In genomic region chr8:94702844-94703813, GRCm38 (mm10) we compare ENCODE assay signal across 8 mouse cellular contexts. TPM values are rescaled to one million over a fixed set of nuclear protein-coding genes. Genes with fewer than 3 reads are reported as not detected.
A peak's percentile ranks its signal among the peaks of the same experiment; 100 is the strongest.
DNase-seq lines count a peak whose midpoint lies in the region; ATAC-seq and TF ChIP-seq lines count a peak whose summit lies in the region.

No protein-coding gene starts in this region.

- peak; percentile 69 for DNase-seq in ES-E14 (ENCODE audit: low read depth, low spot score)
- peak; percentile 67 for DNase-seq in cerebellum, adult 11 months
- peak; percentile 92 for DNase-seq in forebrain, embryonic 14.5 days (ENCODE audit: low spot score)
- peak; percentile 54 for DNase-seq in heart, postnatal 25 days (ENCODE audit: low spot score)
- DNase-seq in layer of hippocampus, adult 18-20 months (ENCODE audit: low spot score in 2 of 2) = peak; percentile 77 to 91
- peak; percentile 75 for DNase-seq in lung, adult 2 months
- peak; percentile 78 for DNase-seq in thymus, adult 2 months

- peaks cover 5 to 7% of the 10 kb centered on the region in 2 experiments; a peak in 2 of 4 replicates for H3K4me1 ChIP-seq in ES-E14 (ENCODE audit: control insufficient read depth in 2 of 2, insufficient read depth in 2 of 2, low read length in 2 of 2, poor library complexity in 1 of 2)
- H3K4me1 ChIP-seq in forebrain, embryonic 14.5 days (ENCODE audit: control insufficient read depth, insufficient read depth, low read length) = no peaks in the 10 kb centered on the region
- H3K4me1 ChIP-seq in lung, adult 2 months (ENCODE audit: control insufficient read depth, insufficient read depth, low read length) = peaks cover 7% of the 10 kb centered on the region; the same call in 1 of the 2 replicates
- H3K4me1 ChIP-seq in neural tube, embryonic 15.5 days = 0 out of 2 replicates have a peak, but pooled peaks cover 3% of the 10 kb centered on the region
- H3K4me1 ChIP-seq in thymus, adult 2 months (replicated peaks; ENCODE audit: control insufficient read depth, insufficient read depth, low read length) = peaks cover 9% of the 10 kb centered on the region

- H3K27me3 ChIP-seq in forebrain, embryonic 14.5 days (replicated peaks; ENCODE audit: control insufficient read depth, insufficient read depth, low read length) = no peaks in the 10 kb centered on the region
- H3K27me3 ChIP-seq in neural tube, embryonic 15.5 days (replicated peaks) = peaks cover 4% of the 10 kb centered on the region
- H3K27me3 ChIP-seq in thymus, adult 2 months (ENCODE audit: control insufficient read depth, insufficient read depth, low read length) = no peaks in the 10 kb centered on the region

- in situ Hi-C loops in ES-E14 (cut with MboI; ENCODE audit: low sequenced_read_pairs in 2 of 2, unreplicated experiment in 2 of 2) = loop anchor here (5.0 to 10.0 kb wide), 2 partner anchors 102 to 104 kb away; no protein-coding TSS in a partner anchor

- no peaks in the 10 kb centered on the region for H3K36me3 ChIP-seq in ES-E14 (ENCODE audit: control insufficient read depth, insufficient read depth, low read length, poor library complexity, severe bottlenecking)
- no peaks in the 10 kb centered on the region for H3K36me3 ChIP-seq in forebrain, embryonic 14.5 days (ENCODE audit: control insufficient read depth, insufficient read depth, low read length)
- H3K36me3 ChIP-seq in neural tube, embryonic 15.5 days = no peaks in the 10 kb centered on the region
- no peaks in the 10 kb centered on the region for H3K36me3 ChIP-seq in thymus, adult 2 months (ENCODE audit: control insufficient read depth, insufficient read depth, low read length)

- under 1% methylated on average over 35 of the region's 35 CpGs for WGBS in forebrain, embryonic 14.5 days
- under 1% methylated on average over 35 of the region's 35 CpGs for WGBS in lung, adult 2 months
- under 1% methylated on average over 35 of the region's 35 CpGs for WGBS in neural tube, embryonic 15.5 days
- under 1% methylated on average over 35 of the region's 35 CpGs for WGBS in thymus, adult 2 months

- H3K9me3 ChIP-seq in ES-E14 (ENCODE audit: control insufficient read depth, insufficient read depth, low read depth, low read length) = no peaks in the 10 kb centered on the region
- no peaks in the 10 kb centered on the region for H3K9me3 ChIP-seq in forebrain, embryonic 14.5 days (replicated peaks; ENCODE audit: control insufficient read depth, low read length)
- no peaks in the 10 kb centered on the region for H3K9me3 ChIP-seq in neural tube, embryonic 15.5 days (replicated peaks)

- intact Hi-C loops in heart, postnatal 25 days (cut with DNase I) = loop anchor here (2.0 kb wide), 3 partner anchors 36 to 174 kb away; partner anchors contain the start of gene Arl2bp

- peak; percentile 84 for ATAC-seq in forebrain, embryonic 14.5 days
- ATAC-seq in neural tube, embryonic 15.5 days (ENCODE audit: low FRiP score) = peak; percentile 90

- H3K4me3 ChIP-seq in ES-E14 (ENCODE audit: insufficient read depth in 1 of 2, low read depth in 1 of 2, low read length in 2 of 2, poor library complexity in 1 of 2, severe bottlenecking in 1 of 2) = peak overlapping the region; percentile 71 to 72
- peak overlapping the region; percentile 42 for H3K4me3 ChIP-seq in forebrain, embryonic 14.5 days (ENCODE audit: low read depth, low read length)
- peak overlapping the region; percentile 69 for H3K4me3 ChIP-seq in lung, adult 2 months (replicated peaks; ENCODE audit: extremely low read depth, low read depth, low read length)
- H3K4me3 ChIP-seq in neural tube, embryonic 15.5 days (replicated peaks) = peak overlapping the region; percentile 47
- H3K4me3 ChIP-seq in thymus, adult 2 months (ENCODE audit: control insufficient read depth, insufficient read depth, low read length) = peak overlapping the region; percentile 46

- TF ChIP-seq CTCF in lung, adult 2 months (IDR thresholded peaks at IDR 0.05; ENCODE audit: insufficient read depth, low read length) = peak; percentile 90
- TF ChIP-seq CTCF in thymus, adult 2 months (IDR thresholded peaks at IDR 0.05; ENCODE audit: borderline replicate concordance, control insufficient read depth, extremely low read depth, insufficient read depth, low read length, poor library complexity) = peak; percentile 70; the same call in 1 of the 2 replicates

- H3K9ac ChIP-seq in ES-E14 (ENCODE audit: insufficient read depth, low read depth, low read length, poor library complexity, severe bottlenecking) = peak overlapping the region; percentile 62; the same call in 1 of the 2 replicates
- H3K9ac ChIP-seq in forebrain, embryonic 14.5 days (ENCODE audit: low read length) = peak overlapping the region; percentile 36; the same call in 1 of the 2 replicates
- peak overlapping the region; percentile 35 for H3K9ac ChIP-seq in neural tube, embryonic 15.5 days (replicated peaks)

- no peak for TF ChIP-seq POLR2A in lung, adult 2 months (IDR thresholded peaks at IDR 0.05; ENCODE audit: borderline replicate concordance, extremely low read depth, low read depth, low read length)
- TF ChIP-seq POLR2A in thymus, adult 2 months (IDR thresholded peaks at IDR 0.05; ENCODE audit: control insufficient read depth, extremely low read depth, insufficient read depth, low read length, poor library complexity) = no peak

- no peak overlapping the region for H3K27ac ChIP-seq in ES-E14 (ENCODE audit: insufficient read depth, low read depth, low read length, poor library complexity, severe bottlenecking)
- H3K27ac ChIP-seq in forebrain, embryonic 14.5 days (ENCODE audit: low read depth, low read length) = peak overlapping the region; percentile 41; the same call in 1 of the 2 replicates
- H3K27ac ChIP-seq in neural tube, embryonic 15.5 days (replicated peaks) = peak overlapping the region; percentile 83
- peak overlapping the region; percentile 49; the same call in 1 of the 2 replicates for H3K27ac ChIP-seq in thymus, adult 2 months (ENCODE audit: control insufficient read depth, insufficient read depth, low read length)

- H3K4me2 ChIP-seq in forebrain, embryonic 14.5 days (ENCODE audit: low read length) = peak overlapping the region; percentile 41
- peak overlapping the region; percentile 54 for H3K4me2 ChIP-seq in neural tube, embryonic 15.5 days

TF ChIP-seq in ES-E14, 5 proteins besides CTCF, POLR2A, EP300 and RAD21:
- TF ChIP-seq ZNF384 (IDR thresholded peaks at IDR 0.05; ENCODE audit: low read depth, low read length) (peak; percentile 56), CHD2 (IDR thresholded peaks at IDR 0.05; ENCODE audit: low read depth, low read length) (no peak)
TF ChIP-seq in ES-E14: peak in this region for 1.

RNA-seq across cellular contexts. Expression of gene Pllp, which starts 7.1 kb away (rescaled TPM):
- total RNA-seq in ES-E14 (2012; rRNA removed) = 7.8 and 10.3 TPM in 2 replicates
- polyA plus RNA-seq in forebrain, embryonic 14.5 days (2014; fragmentation: Nextera tagmentation; extraction: Ambion mirVana) = 0.71 and 1.2 TPM in 2 replicates
- total RNA-seq in heart, postnatal 25 days (2021) = under 1 TPM in 1 of 2 experiments, not detected in 1; 0.39 TPM
- 10 to 100 TPM; 37.0 to 42.6 TPM for total RNA-seq in layer of hippocampus, adult 18-20 months (2021)
- 108 and 172 TPM in 2 replicates for polyA plus RNA-seq in lung, adult 2 months (2012; rRNA removed)
- polyA plus RNA-seq in neural tube, embryonic 15.5 days (2015; fragmentation: Nextera tagmentation; extraction: Ambion mirVana) = 3.9 and 8.6 TPM in 2 replicates
- 1.2 and 2.2 TPM in 2 replicates for polyA plus RNA-seq in thymus, adult 2 months (2012; rRNA removed)

RNA-seq across cellular contexts. Expression of gene Arl2bp, which starts 36.7 kb away (rescaled TPM):
- 17.7 and 29.9 TPM in 2 replicates for total RNA-seq in ES-E14 (2012; rRNA removed)
- 89.3 and 101 TPM in 2 replicates for polyA plus RNA-seq in forebrain, embryonic 14.5 days (2014; fragmentation: Nextera tagmentation; extraction: Ambion mirVana)
- 10 to 100 TPM; 82.3 to 84.2 TPM for total RNA-seq in heart, postnatal 25 days (2021)
- 100 to 1,000 TPM; 138 to 153 TPM for total RNA-seq in layer of hippocampus, adult 18-20 months (2021)
- 104 and 126 TPM in 2 replicates for polyA plus RNA-seq in lung, adult 2 months (2012; rRNA removed)
- polyA plus RNA-seq in neural tube, embryonic 15.5 days (2015; fragmentation: Nextera tagmentation; extraction: Ambion mirVana) = 179 and 182 TPM in 2 replicates
- polyA plus RNA-seq in thymus, adult 2 months (2012; rRNA removed) = 76.7 and 78.9 TPM in 2 replicates

RNA-seq across cellular contexts. Expression of gene Ccl22, which starts 42.3 kb away (rescaled TPM):
- total RNA-seq in ES-E14 (2012; rRNA removed) = 0.48 and 6.1 TPM in 2 replicates
- not detected in 2 replicates for polyA plus RNA-seq in forebrain, embryonic 14.5 days (2014; fragmentation: Nextera tagmentation; extraction: Ambion mirVana)
- not detected for total RNA-seq in heart, postnatal 25 days (2021)
- under 1 TPM; 0.15 to 0.23 TPM for total RNA-seq in layer of hippocampus, adult 18-20 months (2021)
- 11.8 and 11.9 TPM in 2 replicates for polyA plus RNA-seq in lung, adult 2 months (2012; rRNA removed)
- 0.10 TPM in 1 of 2 replicates, not detected in the other for polyA plus RNA-seq in neural tube, embryonic 15.5 days (2015; fragmentation: Nextera tagmentation; extraction: Ambion mirVana)
- polyA plus RNA-seq in thymus, adult 2 months (2012; rRNA removed) = 109 and 122 TPM in 2 replicates

Comparison
In these comparisons a context has a peak if more than half of its experiments do, and no peak if none do; other contexts are left out.
1. RNA of gene Pllp, which starts 7.1 kb away (polyA plus RNA-seq): 108 to 172 TPM in lung, adult 2 months; 3.9 to 8.6 TPM in neural tube, embryonic 15.5 days, 1.2 to 2.2 TPM in thymus, adult 2 months and 0.71 to 1.2 TPM in forebrain, embryonic 14.5 days; every median in the first group is over 10 times any median in the second.
2. RNA of gene Ccl22, which starts 42.3 kb away (polyA plus RNA-seq): 109 to 122 TPM in thymus, adult 2 months and 11.8 to 11.9 TPM in lung, adult 2 months; 0.10 TPM in neural tube, embryonic 15.5 days and not detected in forebrain, embryonic 14.5 days; every median in the first group is over 10 times any median in the second.
3. Peak in every context shown above with its lines, with median percentiles within 50 percentile points of each other: DNase-seq, H3K4me3 ChIP-seq and H3K9ac ChIP-seq.